Mouse (Mus musculus) CH12.LX (cell line): Measurements from ENCODE around the gene Ctnnbip1. TPM values are rescaled to one million over a fixed set of nuclear protein-coding genes. Genes with fewer than 3 reads are reported as not detected.

Source experiments
- DNase-seq: peaks from one replicate; pipeline ENCODE4 v3.0.0-alpha.2; 2013; ENCODE audit errors: extremely low read depth
- H3K27ac ChIP-seq: 2 replicates; pipeline ENCODE4 v1.5.1; 2012; ENCODE audit warnings: low read depth, mild to moderate bottlenecking, control low read depth, moderate library complexity; ENCODE audit not compliant: insufficient read depth
- H3K27me3 ChIP-seq: replicated peaks from 2 replicates; pipeline ENCODE3; 2012; ENCODE audit warnings: inconsistent platforms
- H3K36me3 ChIP-seq, 2 experiments: replicated peaks in 1 of 2; 2 replicates each; pipeline versions ENCODE3 to v1.6.1; 2012; ENCODE audit warnings: inconsistent platforms in 1 of 2, low read length in 1 of 2, mild to moderate bottlenecking in 1 of 2, mixed read lengths in 1 of 2, moderate library complexity in 1 of 2; ENCODE audit not compliant: control insufficient read depth in 1 of 2, insufficient read depth in 1 of 2
- H3K4me1 ChIP-seq, 2 experiments: 2 replicates each; pipeline ENCODE4 v1.6.1; 2012; ENCODE audit warnings: inconsistent platforms in 1 of 2, moderate library complexity in 1 of 2; ENCODE audit not compliant: insufficient read depth in 2 of 2, control insufficient read depth in 1 of 2
- H3K4me2 ChIP-seq: 2 replicates; pipeline ENCODE4 v1.6.1; 2012; ENCODE audit warnings: low read depth, mild to moderate bottlenecking, control low read depth; ENCODE audit not compliant: poor library complexity, insufficient read depth, severe bottlenecking
- H3K4me3 ChIP-seq, 3 experiments: fragments of 150-350 bp in 1 of 3; sonication (generic) in 1 of 3; replicated peaks in 1 of 3; 2 replicates each; pipeline versions ENCODE3 to v1.5.1; 2011 to 2012; ENCODE audit warnings: low read depth in 2 of 3, low read length in 2 of 3, mild to moderate bottlenecking in 2 of 3, moderate library complexity in 2 of 3, control low read depth in 1 of 3, improper control_type of control experiment in 1 of 3, inconsistent platforms in 1 of 3, mixed read lengths in 1 of 3; ENCODE audit not compliant: poor library complexity in 1 of 3
- H3K79me2 ChIP-seq: replicated peaks from 2 replicates; pipeline ENCODE4 v1.6.1; 2012; ENCODE audit warnings: mild to moderate bottlenecking, moderate library complexity; ENCODE audit not compliant: control insufficient read depth, poor library complexity, insufficient read depth, severe bottlenecking; ENCODE audit errors: extremely low read depth
- H3K9ac ChIP-seq: 2 replicates; pipeline ENCODE4 v1.6.1; 2012; ENCODE audit warnings: low read depth, mild to moderate bottlenecking, control low read depth, moderate library complexity; ENCODE audit not compliant: insufficient read depth
- H3K9me3 ChIP-seq: replicated peaks from 2 replicates; pipeline ENCODE3; 2012; ENCODE audit warnings: low read length, inconsistent platforms, mixed read lengths
- CTCF ChIP-seq, 2 experiments: IDR thresholded peaks in 1 of 2; conservative IDR thresholded peaks in 1 of 2; 2 replicates each; pipeline ENCODE4 v1.5.1; 2011 to 2012; ENCODE audit warnings: low read depth in 2 of 2, low read length in 2 of 2, improper control_type of control experiment in 1 of 2, inconsistent platforms in 1 of 2, mild to moderate bottlenecking in 1 of 2, moderate library complexity in 1 of 2
- ELF1 ChIP-seq: IDR thresholded peaks from 2 replicates; pipeline ENCODE4 v1.6.1; 2014; ENCODE audit warnings: low read depth, mild to moderate bottlenecking, inconsistent platforms, low read length, improper control_type of control experiment
- EP300 ChIP-seq: IDR thresholded peaks from 2 replicates; pipeline ENCODE4 v1.6.1; 2011; ENCODE audit warnings: low read length, improper control_type of control experiment
- ETS1 ChIP-seq: conservative IDR thresholded peaks from 2 replicates; pipeline ENCODE4 v1.6.1; 2012; ENCODE audit warnings: low read depth, mild to moderate bottlenecking, inconsistent platforms, low read length, improper control_type of control experiment, moderate library complexity
- HCFC1 ChIP-seq: IDR thresholded peaks from 2 replicates; pipeline ENCODE4 v1.6.1; 2012; ENCODE audit warnings: low read depth, mild to moderate bottlenecking, inconsistent platforms, low read length, improper control_type of control experiment
- JUN ChIP-seq: IDR thresholded peaks from 2 replicates; pipeline ENCODE4 v1.6.1; 2011; ENCODE audit warnings: low read depth, mild to moderate bottlenecking, low read length, improper control_type of control experiment, moderate library complexity; ENCODE audit not compliant: insufficient read depth
- KAT2A ChIP-seq: IDR thresholded peaks from 2 replicates; pipeline ENCODE4 v1.6.1; 2012; ENCODE audit warnings: low read length, improper control_type of control experiment, inconsistent platforms; ENCODE audit not compliant: insufficient replicate concordance
- MAZ ChIP-seq: IDR thresholded peaks from 2 replicates; pipeline ENCODE4 v1.6.1; 2012; ENCODE audit warnings: low read depth, mild to moderate bottlenecking, inconsistent platforms, low read length, improper control_type of control experiment, moderate library complexity
- MYC ChIP-seq: IDR thresholded peaks from 2 replicates; pipeline ENCODE4 v1.6.1; 2011; ENCODE audit warnings: low read depth, mild to moderate bottlenecking, improper control_type of control experiment, low read length
- NELFE ChIP-seq: IDR thresholded peaks from 2 replicates; pipeline ENCODE4 v1.6.1; 2011; ENCODE audit warnings: low read depth, low read length, improper control_type of control experiment
- RAD21 ChIP-seq: IDR thresholded peaks from 2 replicates; pipeline ENCODE4 v1.6.1; 2011; ENCODE audit warnings: low read depth, mild to moderate bottlenecking, low read length, improper control_type of control experiment, moderate library complexity
- RCOR1 ChIP-seq: conservative IDR thresholded peaks from 2 replicates; pipeline ENCODE4 v1.6.1; 2012; ENCODE audit warnings: low read depth, mild to moderate bottlenecking, inconsistent platforms, low read length, improper control_type of control experiment
- SIN3A ChIP-seq: IDR thresholded peaks from 2 replicates; pipeline ENCODE4 v1.6.1; 2012; ENCODE audit warnings: low read length, improper control_type of control experiment, inconsistent platforms
- USF1 ChIP-seq: IDR thresholded peaks from 2 replicates; pipeline ENCODE4 v1.6.1; 2014; ENCODE audit warnings: low read depth, mild to moderate bottlenecking, inconsistent platforms, low read length, improper control_type of control experiment
- ZMIZ1 ChIP-seq: IDR thresholded peaks from 2 replicates; pipeline ENCODE4 v1.6.1; 2012; ENCODE audit warnings: low read depth, mild to moderate bottlenecking, inconsistent platforms, low read length, improper control_type of control experiment
- ZNF384 ChIP-seq: IDR thresholded peaks from 2 replicates; pipeline ENCODE4 v1.6.1; 2012; ENCODE audit warnings: low read depth, low read length, improper control_type of control experiment, inconsistent platforms
- dilution Hi-C: fragments of 300-500 bp; cut with MboI; formaldehyde crosslinking; loops from 2 replicates; pipeline ENCODE4 v1.14.3; 2020; ENCODE audit warnings: low sequenced_read_pairs; ENCODE audit not compliant: extremely low pct_unique_long_range_greater_than_20kb, extremely low pct_ligation_motif_present
- in situ Hi-C: fragments of 300-500 bp; cut with MboI; formaldehyde crosslinking; loops from 3 replicates; pipeline ENCODE4 v1.14.3; 2019; ENCODE audit warnings: low sequenced_read_pairs, low pct_ligation_motif_present, low pct_unique_long_range_greater_than_20kb, mixed read lengths
- polyA plus RNA-seq: library from polyadenylated mRNA; unstranded; fragments of >175 nt; gene quantifications from 2 replicates; pipeline ENCODE4 v1.2.1, GENCODE M21; 2012; ENCODE audit warnings: low read depth; ENCODE audit not compliant: insufficient read length
- total RNA-seq, 2 experiments: library from RNA; depleted of rRNA; stranded (reverse); fragments of 300-350 nt in 1 of 2; fragments of >200 nt in 1 of 2; gene quantifications; 2 replicates each; pipeline ENCODE4 v1.2.3; 2012 to 2014

Gene Ctnnbip1
- total and polyA plus RNA-seq, 3 experiments, result 4.5 to 5.9 (median 5.7) TPM

DNA sequence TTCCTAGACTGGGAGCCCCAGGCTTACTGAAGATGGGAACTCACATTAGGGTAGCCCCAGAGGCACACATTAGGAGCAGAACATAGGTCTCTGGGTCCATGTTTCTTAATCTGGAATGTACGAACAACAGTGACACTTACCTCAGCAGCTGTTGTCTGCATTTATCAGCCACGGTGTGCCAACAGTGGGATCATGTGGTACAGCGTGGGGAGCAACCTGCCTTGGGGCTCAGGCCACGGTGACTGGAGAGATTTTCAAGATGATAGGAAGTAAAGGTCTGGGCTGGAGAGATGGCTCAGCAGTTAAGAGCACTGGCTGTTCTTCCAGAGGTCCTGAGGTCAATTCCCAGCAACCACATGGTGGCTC, 52.4 kb downstream of the Ctnnbip1 start:
- H3K4me2 ChIP-seq, result no peak overlapping the region

DNA sequence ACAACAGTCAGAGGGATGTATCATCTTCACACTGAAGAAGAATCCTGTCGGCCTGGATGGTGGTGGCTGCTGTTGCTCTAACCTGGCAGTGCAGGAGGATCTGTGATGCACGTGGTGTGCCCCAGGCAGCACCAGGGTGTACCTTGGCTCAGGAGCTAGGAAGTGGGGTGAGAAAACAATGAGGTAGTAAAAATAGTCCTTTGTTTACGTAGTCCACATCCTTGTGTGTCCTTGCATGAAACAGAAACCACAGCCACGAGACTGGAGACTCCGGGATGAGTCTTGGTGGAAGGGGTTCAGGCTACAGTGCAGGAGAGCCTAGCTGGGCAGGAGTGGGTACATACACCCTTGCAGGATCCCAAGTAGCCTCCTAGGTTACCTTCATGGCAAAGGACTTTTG, 53.2 kb downstream of the Ctnnbip1 start:
- Histone ChIP-seq H3K9ac (no peak overlapping the region), H3K79me2 (no peaks in the 10 kb centered on the region), H3K27ac (no peak overlapping the region), H3K9me3 (no peaks in the 10 kb centered on the region), H3K4me3 (no peak overlapping the region), H3K27me3 (no peaks in the 10 kb centered on the region), H3K4me2 (peak overlapping the region; percentile 52; the same call in 1 of the 2 replicates), H3K4me1 (peaks cover 14 to 21% of the 10 kb centered on the region in 2 experiments; a peak in 2 of 4 replicates), H3K36me3 (no peaks in the 10 kb centered on the region)
- dilution Hi-C loops (no loop called here), in situ Hi-C loops (no loop called here)
- TF ChIP-seq HCFC1 (no peak), MAZ (no peak), ZMIZ1 (no peak), NELFE (no peak), JUN (no peak), SIN3A (no peak), CTCF (conservative IDR thresholded peaks at IDR 0.05 in 1 of 2, IDR thresholded peaks at IDR 0.05 in 1 of 2; ENCODE audit: low read depth in 2 of 2, low read length in 2 of 2) (no peak), USF1 (no peak)
- no peak for DNase-seq

More for the DNA sequence above, 52.4 kb downstream of the Ctnnbip1 start:
- no peak overlapping the region for H3K9ac ChIP-seq
- dilution Hi-C loops, result no loop called here
- no peaks in the 10 kb centered on the region for H3K27me3 ChIP-seq
- H3K79me2 ChIP-seq, result no peaks in the 10 kb centered on the region
- no peak for DNase-seq
- H3K36me3 ChIP-seq, result peaks cover 0 to 2% of the 10 kb centered on the region in 2 experiments
- no peak overlapping the region for H3K4me3 ChIP-seq
- no peak overlapping the region for H3K27ac ChIP-seq
- no peaks in the 10 kb centered on the region for H3K9me3 ChIP-seq
- in situ Hi-C loops, result no loop called here
- peaks cover 14 to 21% of the 10 kb centered on the region in 2 experiments; a peak in 3 of 4 replicates for H3K4me1 ChIP-seq
- TF ChIP-seq EP300 (no peak), ZNF384 (no peak), MYC (no peak), SIN3A (no peak), NELFE (no peak), ETS1 (no peak)

DNA sequence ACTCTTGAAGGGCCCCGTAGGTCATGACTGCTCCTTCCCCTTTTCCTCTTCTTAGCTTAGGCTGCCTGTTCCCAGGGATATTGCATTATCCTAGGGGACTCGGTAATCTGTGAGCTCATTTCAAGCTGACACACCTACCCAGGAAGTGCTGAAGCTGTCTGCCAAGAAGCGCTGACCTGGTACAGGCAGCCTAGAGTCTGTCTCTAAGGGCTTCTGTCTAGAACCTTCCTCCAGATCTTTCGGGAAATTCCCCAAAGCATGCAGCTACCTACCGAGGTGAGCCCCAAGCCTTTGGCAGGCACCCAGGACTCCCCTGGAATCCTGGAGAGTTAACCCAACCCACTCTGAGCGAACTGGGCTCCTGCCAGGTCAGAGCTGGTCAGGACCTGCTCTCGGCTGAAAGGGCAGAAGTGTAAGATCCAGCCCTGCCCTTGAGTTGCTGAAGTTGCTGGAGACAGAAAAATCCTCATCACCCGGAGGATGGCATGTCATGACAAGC, 53.7 kb downstream of the Ctnnbip1 start:
- no peak for DNase-seq

More for the DNA sequence above, 53.7 kb downstream of the Ctnnbip1 start:
- Histone ChIP-seq H3K4me3 (no peak overlapping the region), H3K4me2 (peak overlapping the region; percentile 52), H3K9me3 (no peaks in the 10 kb centered on the region), H3K27ac (no peak overlapping the region), H3K36me3 (no peaks in the 10 kb centered on the region), H3K4me1 (peaks cover 14 to 21% of the 10 kb centered on the region in 2 experiments; a peak in 2 of 4 replicates), H3K27me3 (peaks cover 1% of the 10 kb centered on the region), H3K79me2 (no peaks in the 10 kb centered on the region), H3K9ac (peak overlapping the region; percentile 40; the same call in 1 of the 2 replicates)
- in situ Hi-C loops (no loop called here), dilution Hi-C loops (no loop called here)
- TF ChIP-seq RAD21 (no peak), KAT2A (no peak), RCOR1 (no peak), MYC (no peak), ELF1 (0 out of 2 replicates have a peak, but pooled peaks have one; percentile 11)
